Mouse (Mus musculus) MEL (cell line): ENCODE data around the gene Prmt6.

Experiments
- CTCF ChIP-seq, 3 experiments: IDR thresholded peaks in 2 of 3; conservative IDR thresholded peaks in 1 of 3; 2 replicates each; pipeline ENCODE4 v1.5.1; 2011 to 2012; ENCODE audit warnings: low read length in 3 of 3, low read depth in 2 of 3, mild to moderate bottlenecking in 2 of 3, improper control_type of control experiment in 1 of 3, inconsistent platforms in 1 of 3, mixed read lengths in 1 of 3, moderate library complexity in 1 of 3; ENCODE audit not compliant: control insufficient read depth in 1 of 3, insufficient read depth in 1 of 3, poor library complexity in 1 of 3, severe bottlenecking in 1 of 3
- EP300 ChIP-seq, 2 experiments: IDR thresholded peaks; 2 replicates each; pipeline ENCODE4 v1.6.1; 2011; ENCODE audit warnings: improper control_type of control experiment in 2 of 2, low read length in 2 of 2, low read depth in 1 of 2, mild to moderate bottlenecking in 1 of 2
- POLR2A ChIP-seq, 2 experiments: IDR thresholded peaks; 2 replicates each; pipeline ENCODE4 v1.6.1; 2011 to 2012; ENCODE audit warnings: low read length in 2 of 2, mild to moderate bottlenecking in 2 of 2, control low read depth in 1 of 2, improper control_type of control experiment in 1 of 2, low read depth in 1 of 2, moderate library complexity in 1 of 2; ENCODE audit not compliant: control insufficient read depth in 1 of 2, insufficient read depth in 1 of 2, poor library complexity in 1 of 2
- SIN3A ChIP-seq: IDR thresholded peaks from 2 replicates; pipeline ENCODE4 v1.6.1; 2012; ENCODE audit warnings: low read length, improper control_type of control experiment, inconsistent platforms
- ZC3H11A ChIP-seq: IDR thresholded peaks from 2 replicates; pipeline ENCODE4 v1.6.1; 2012; ENCODE audit warnings: low read depth, mild to moderate bottlenecking, inconsistent platforms, low read length, improper control_type of control experiment

- TF ChIP-seq CTCF (IDR thresholded peaks at IDR 0.05 in 2 of 3, conservative IDR thresholded peaks at IDR 0.05 in 1 of 3; ENCODE audit: control insufficient read depth in 1 of 3, insufficient read depth in 1 of 3, low read depth in 2 of 3, low read length in 3 of 3, poor library complexity in 1 of 3, severe bottlenecking in 1 of 3) (no peak), POLR2A (IDR thresholded peaks at IDR 0.05; ENCODE audit: control insufficient read depth in 1 of 2, insufficient read depth in 1 of 2, low read depth in 1 of 2, low read length in 2 of 2, poor library complexity in 1 of 2) (no peak), EP300 (IDR thresholded peaks at IDR 0.05; ENCODE audit: low read depth in 1 of 2, low read length in 2 of 2) (peak; percentile 85 to 88), ZC3H11A (no peak), SIN3A (peak; percentile 54)
Measured at GRCm38 (mm10) chr3:110253105-110253504, 2.3 kb upstream of the Prmt6 start.
